Mouse (Mus musculus) embryonic facial prominence, embryonic 13.5 days (tissue): ENCODE measurements around the gene Atf4. TPM values are rescaled to one million over a fixed set of nuclear protein-coding genes. Genes with fewer than 3 reads are reported as not detected.

ENCODE experiments used
- ATAC-seq: fragments of 200-750 bp; cut with Nextera tagmentation; 2 replicates; pipeline ENCODE4 v1.8.0; 2017; ENCODE audit warnings: low read depth; ENCODE audit not compliant: insufficient number of reproducible peaks, insufficient read depth, low FRiP score, low TSS enrichment
- H3K27ac ChIP-seq: fragments of 300-500 bp; sonication (generic); 2 replicates; pipeline ENCODE4 v1.5.1; 2015; ENCODE audit warnings: moderate library complexity, mild to moderate bottlenecking, inconsistent platforms
- H3K27me3 ChIP-seq: fragments of 300-500 bp; sonication (generic); 2 replicates; pipeline ENCODE4 v1.6.1; 2015; ENCODE audit warnings: mild to moderate bottlenecking, inconsistent platforms
- H3K36me3 ChIP-seq: fragments of 300-500 bp; sonication (generic); 2 replicates; pipeline ENCODE4 v1.6.1; 2015; ENCODE audit warnings: mild to moderate bottlenecking, inconsistent platforms
- H3K4me1 ChIP-seq: fragments of 300-500 bp; sonication (generic); 2 replicates; pipeline ENCODE4 v1.6.1; 2015; ENCODE audit warnings: inconsistent platforms
- H3K4me2 ChIP-seq: fragments of 300-500 bp; sonication (generic); 2 replicates; pipeline ENCODE4 v1.6.1; 2015; ENCODE audit warnings: moderate library complexity, mild to moderate bottlenecking, inconsistent platforms
- H3K4me3 ChIP-seq: fragments of 300-500 bp; sonication (generic); 2 replicates; pipeline ENCODE4 v1.5.1; 2015; ENCODE audit warnings: mild to moderate bottlenecking, inconsistent platforms
- H3K9ac ChIP-seq: fragments of 300-500 bp; sonication (generic); 2 replicates; pipeline ENCODE4 v1.6.1; 2015; ENCODE audit warnings: mild to moderate bottlenecking, inconsistent platforms
- H3K9me3 ChIP-seq: fragments of 300-500 bp; sonication (generic); 2 replicates; pipeline ENCODE4 v1.6.1; 2016; ENCODE audit warnings: inconsistent platforms
- WGBS: fragments of 180-500 bp; shearing (Covaris S2); methylation state at CpG from one replicate; pipeline ENCODE4 v1.1.7; 2015; ENCODE audit warnings: mixed read lengths; 5-methylcytosine and 5-hydroxymethylcytosine counted together
- polyA plus RNA-seq: library from polyadenylated mRNA; unstranded; fragments of >200 nt; fragmentation: Nextera tagmentation; extraction: Ambion mirVana; gene quantifications from 2 replicates; pipeline ENCODE4 v1.2.1, GENCODE M21; 2015

Gene Atf4
- polyA plus RNA-seq, 1 experiment from 2014 or later = 123 TPM

DNA sequence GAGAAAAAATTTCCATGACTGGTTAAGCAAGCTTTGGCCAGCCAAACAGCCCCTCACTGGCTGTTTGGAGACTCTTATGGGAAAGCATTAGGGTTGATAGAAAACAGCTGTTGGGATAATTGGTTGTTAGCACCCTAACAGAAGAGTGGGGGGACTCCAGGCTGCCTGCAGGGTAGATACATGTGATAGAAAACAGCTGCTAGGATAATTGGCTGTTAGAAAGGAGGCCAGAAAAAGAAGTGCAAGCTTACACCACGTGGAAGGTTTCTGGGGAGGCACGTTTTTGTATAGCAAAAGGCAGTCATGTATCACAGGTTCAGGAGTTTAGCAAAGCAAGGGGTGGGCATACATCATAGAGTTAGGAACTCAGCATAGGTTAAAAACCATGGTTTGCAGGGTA lies 1.5 kb upstream of the Atf4 start:
- peak overlapping the region; percentile 98 for H3K27ac ChIP-seq
- no peaks in the 10 kb centered on the region for H3K9me3 ChIP-seq
- ATAC-seq = no peak
- peaks cover 45% of the 10 kb centered on the region for H3K4me1 ChIP-seq
- H3K4me3 ChIP-seq = no peak overlapping the region
- no peaks in the 10 kb centered on the region for H3K27me3 ChIP-seq
- peak overlapping the region; percentile 95; the same call in 1 of the 2 replicates for H3K4me2 ChIP-seq
- 14% methylated on average over 2 of the region's 2 CpGs for WGBS
- peaks cover 58% of the 10 kb centered on the region for H3K36me3 ChIP-seq
- H3K9ac ChIP-seq = peak overlapping the region; percentile 100; the same call in 1 of the 2 replicates

DNA sequence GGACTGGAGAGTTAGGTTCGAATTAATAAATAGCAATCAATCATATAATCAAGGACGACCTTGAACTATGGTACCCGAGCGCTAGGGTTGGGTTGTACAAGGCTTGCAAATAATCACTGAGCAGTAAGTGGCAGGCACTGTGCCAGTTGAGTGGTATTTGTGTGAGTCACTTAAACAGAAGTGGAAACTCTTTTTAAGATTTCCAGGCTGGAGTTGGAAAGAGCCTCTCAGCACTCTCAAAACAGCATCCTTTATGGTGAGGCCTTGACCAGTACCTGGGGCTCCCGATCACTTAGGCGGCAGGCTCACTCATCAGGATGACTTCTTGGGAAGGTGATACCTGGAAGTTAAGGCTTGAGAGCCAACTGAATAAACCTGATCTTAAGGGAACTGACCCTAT lies 777 bp upstream of the Atf4 start:
- H3K36me3 ChIP-seq = peaks cover 54% of the 10 kb centered on the region

DNA sequence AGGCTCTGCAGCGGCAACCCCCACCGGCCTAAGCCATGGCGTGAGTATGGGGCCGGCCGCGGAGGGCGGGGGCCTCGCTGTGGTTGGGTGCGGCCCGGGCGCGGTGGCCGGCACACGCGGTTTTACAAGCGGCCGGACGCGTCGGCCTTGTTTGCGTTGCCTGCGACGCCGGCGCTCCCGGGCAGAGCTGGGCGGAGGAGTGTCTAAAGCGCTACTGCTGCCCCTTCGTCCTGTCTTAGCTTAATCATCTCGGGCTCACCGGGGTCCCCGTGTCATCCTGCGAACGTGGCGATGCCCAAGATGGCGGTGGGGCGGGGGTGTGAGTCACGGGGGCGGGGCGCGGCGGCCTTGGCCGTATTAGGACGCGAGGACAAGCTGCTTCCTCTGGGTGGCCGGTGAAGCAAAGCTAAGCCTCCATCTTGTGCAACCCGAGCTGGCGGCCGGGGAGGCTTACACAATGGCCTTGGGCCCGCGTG lies 700 bp downstream of the Atf4 start:
- Histone ChIP-seq H3K9me3 (no peaks in the 10 kb centered on the region), H3K4me2 (peak overlapping the region; percentile 95), H3K27me3 (no peaks in the 10 kb centered on the region), H3K4me1 (peaks cover 47% of the 10 kb centered on the region), H3K36me3 (peaks cover 55% of the 10 kb centered on the region), H3K27ac (peak overlapping the region; percentile 98), H3K9ac (peak overlapping the region; percentile 100), H3K4me3 (peak overlapping the region; percentile 100)
- ATAC-seq = peak; percentile 8; the same call in 1 of the 2 replicates
- WGBS = 0% methylated on average over 51 of the region's 51 CpGs

More for the DNA sequence above, 777 bp upstream of the Atf4 start:
- WGBS = 48% methylated on average over 6 of the region's 6 CpGs
- no peak for ATAC-seq
- Histone ChIP-seq H3K9ac (peak overlapping the region; percentile 100), H3K4me1 (peaks cover 47% of the 10 kb centered on the region), H3K4me2 (peak overlapping the region; percentile 95), H3K27ac (peak overlapping the region; percentile 98), H3K4me3 (peak overlapping the region; percentile 100), H3K27me3 (no peaks in the 10 kb centered on the region), H3K9me3 (no peaks in the 10 kb centered on the region)

DNA sequence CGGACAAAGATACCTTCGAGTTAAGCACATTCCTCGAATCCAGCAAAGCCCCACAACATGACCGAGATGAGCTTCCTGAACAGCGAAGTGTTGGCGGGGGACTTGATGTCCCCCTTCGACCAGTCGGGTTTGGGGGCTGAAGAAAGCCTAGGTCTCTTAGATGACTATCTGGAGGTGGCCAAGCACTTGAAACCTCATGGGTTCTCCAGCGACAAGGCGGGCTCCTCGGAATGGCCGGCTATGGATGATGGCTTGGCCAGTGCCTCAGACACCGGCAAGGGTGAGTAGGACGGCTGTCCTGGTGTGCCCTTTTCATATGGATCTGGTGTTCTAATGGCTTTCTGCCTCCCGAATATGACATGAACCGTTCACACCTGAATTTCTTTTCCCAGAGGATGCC lies 1.3 kb downstream of the Atf4 start:
- Histone ChIP-seq H3K9ac (peak overlapping the region; percentile 100), H3K27me3 (no peaks in the 10 kb centered on the region), H3K4me2 (peak overlapping the region; percentile 95), H3K9me3 (no peaks in the 10 kb centered on the region), H3K36me3 (peaks cover 52% of the 10 kb centered on the region), H3K4me3 (peak overlapping the region; percentile 100), H3K27ac (peak overlapping the region; percentile 98), H3K4me1 (peaks cover 45% of the 10 kb centered on the region)
- ATAC-seq = no peak
- 6% methylated on average over 16 of the region's 16 CpGs for WGBS

DNA sequence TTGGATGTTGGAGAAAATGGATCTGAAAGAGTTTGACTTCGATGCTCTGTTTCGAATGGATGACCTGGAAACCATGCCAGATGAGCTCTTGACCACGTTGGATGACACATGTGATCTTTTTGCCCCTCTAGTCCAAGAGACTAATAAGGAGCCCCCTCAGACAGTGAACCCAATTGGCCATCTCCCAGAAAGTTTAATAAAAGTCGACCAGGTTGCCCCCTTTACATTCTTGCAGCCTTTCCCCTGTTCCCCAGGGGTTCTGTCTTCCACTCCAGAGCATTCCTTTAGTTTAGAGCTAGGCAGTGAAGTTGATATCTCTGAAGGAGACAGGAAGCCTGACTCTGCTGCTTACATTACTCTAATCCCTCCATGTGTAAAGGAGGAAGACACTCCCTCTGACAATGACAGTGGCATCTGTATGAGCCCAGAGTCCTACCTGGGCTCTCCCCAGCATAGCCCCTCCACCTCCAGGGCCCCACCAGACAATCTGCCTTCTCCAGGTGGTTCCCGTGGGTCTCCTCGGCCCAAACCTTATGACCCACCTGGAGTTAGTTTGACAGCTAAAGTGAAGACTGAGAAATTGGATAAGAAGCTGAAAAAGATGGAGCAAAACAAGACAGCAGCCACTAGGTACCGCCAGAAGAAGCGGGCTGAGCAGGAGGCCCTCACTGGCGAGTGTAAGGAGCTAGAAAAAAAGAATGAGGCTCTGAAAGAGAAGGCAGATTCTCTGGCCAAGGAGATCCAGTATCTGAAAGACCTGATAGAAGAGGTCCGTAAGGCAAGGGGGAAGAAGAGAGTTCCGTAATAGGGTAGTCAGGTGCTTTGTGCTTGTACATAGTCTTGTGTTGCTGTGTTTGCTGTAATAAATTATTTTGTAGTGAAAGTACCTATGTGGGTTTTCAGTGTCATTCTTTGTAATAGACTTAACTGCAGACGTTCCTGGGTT lies 1.9 kb downstream of the Atf4 start:
- H3K27ac ChIP-seq = peak overlapping the region; percentile 98
- peak overlapping the region; percentile 95 for H3K4me2 ChIP-seq
- H3K36me3 ChIP-seq = peaks cover 46% of the 10 kb centered on the region
- no peaks in the 10 kb centered on the region for H3K9me3 ChIP-seq
- 53% methylated on average over 12 of the region's 12 CpGs for WGBS
- H3K4me1 ChIP-seq = peaks cover 43% of the 10 kb centered on the region
- H3K27me3 ChIP-seq = no peaks in the 10 kb centered on the region
- peak overlapping the region; percentile 100 for H3K4me3 ChIP-seq
- no peak for ATAC-seq
- H3K9ac ChIP-seq = peak overlapping the region; percentile 100

DNA sequence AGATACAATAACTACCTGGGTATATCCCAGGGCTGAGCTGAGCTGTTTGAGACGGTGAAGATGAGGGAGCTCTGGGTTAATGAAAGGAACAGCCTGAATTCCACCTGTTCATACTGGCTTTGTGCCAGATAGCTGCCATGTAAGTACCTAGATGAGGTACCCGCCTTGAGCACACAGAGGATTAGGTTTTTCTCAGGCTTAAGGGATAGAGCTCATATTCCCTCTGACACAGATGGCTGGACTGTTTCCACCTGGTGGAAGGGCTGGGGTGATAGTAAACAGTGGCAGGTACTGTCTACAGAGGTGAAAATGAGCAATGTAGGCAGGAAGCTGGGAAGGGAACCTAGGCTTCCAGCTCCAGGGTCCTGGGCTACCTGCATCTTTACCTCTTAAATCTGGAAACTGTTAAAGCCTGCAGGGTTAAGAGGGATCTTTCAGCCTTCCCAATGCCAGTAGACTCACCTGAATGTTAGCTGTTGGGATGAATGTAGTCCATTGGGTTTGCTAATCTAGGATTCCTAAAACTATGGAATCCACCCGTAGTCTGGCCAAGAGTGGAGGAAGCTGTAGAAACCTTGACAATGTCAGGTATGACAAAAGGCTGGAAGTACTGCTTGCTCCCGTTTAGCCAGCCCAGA lies 2.7 kb downstream of the Atf4 start:
- H3K36me3 ChIP-seq = peaks cover 47% of the 10 kb centered on the region
- H3K9me3 ChIP-seq = no peaks in the 10 kb centered on the region
- H3K27ac ChIP-seq = peak overlapping the region; percentile 98
- ATAC-seq = no peak
- peak overlapping the region; percentile 100 for H3K4me3 ChIP-seq
- H3K4me2 ChIP-seq = peak overlapping the region; percentile 95
- 28% methylated on average over 4 of the region's 4 CpGs for WGBS
- peak overlapping the region; percentile 32; the same call in 1 of the 2 replicates for H3K9ac ChIP-seq
- H3K4me1 ChIP-seq = peaks cover 51% of the 10 kb centered on the region
- no peaks in the 10 kb centered on the region for H3K27me3 ChIP-seq

DNA sequence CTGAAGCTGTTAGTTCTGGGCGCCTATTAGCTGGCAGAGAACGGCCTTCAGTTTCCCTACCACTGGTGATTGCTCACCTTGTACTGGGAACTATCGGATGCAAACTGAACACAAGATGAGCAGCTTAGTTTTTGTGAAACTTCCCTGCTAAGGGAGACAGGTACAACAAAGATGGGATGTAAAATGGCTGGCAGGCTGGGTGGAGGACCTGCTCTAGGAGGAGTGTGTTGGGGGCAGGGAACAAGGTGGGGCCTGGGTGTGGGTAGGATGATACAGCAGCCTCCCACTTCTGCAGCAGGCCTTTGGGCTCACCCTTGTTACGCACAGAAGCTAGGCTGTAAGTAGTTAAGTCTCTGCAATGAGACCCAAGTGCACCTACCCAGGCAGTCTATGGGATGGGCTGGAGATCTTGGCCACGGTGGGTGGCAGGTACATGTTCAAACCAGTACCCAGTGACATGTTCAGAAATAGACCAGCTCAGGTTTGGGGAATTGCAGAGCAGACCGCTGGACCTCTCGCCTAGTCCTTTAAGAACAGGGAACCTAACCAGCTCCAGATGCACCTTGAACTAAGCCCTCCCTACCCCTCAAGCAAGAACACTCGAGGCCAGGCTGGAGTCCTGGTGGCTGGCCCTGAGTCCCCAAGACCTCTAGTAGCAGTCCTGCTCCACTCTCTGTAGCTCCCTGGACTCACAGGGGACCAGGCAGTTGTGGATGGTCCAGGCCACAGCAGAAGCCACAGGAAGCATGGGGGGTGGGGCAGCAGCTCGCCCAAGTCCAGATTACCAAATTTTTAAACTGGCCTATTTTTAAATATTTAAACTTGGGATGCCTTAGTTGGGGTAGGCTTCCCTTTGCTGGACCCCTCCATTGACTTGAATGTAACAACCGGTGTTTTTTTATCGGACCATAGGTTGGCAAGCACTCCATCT lies 3.5 kb downstream of the Atf4 start:
- Histone ChIP-seq H3K4me2 (peak overlapping the region; percentile 95; the same call in 1 of the 2 replicates), H3K4me1 (peaks cover 51% of the 10 kb centered on the region), H3K27ac (peak overlapping the region; percentile 98), H3K4me3 (no peak overlapping the region), H3K9ac (peak overlapping the region; percentile 32; the same call in 1 of the 2 replicates), H3K36me3 (peaks cover 47% of the 10 kb centered on the region), H3K27me3 (no peaks in the 10 kb centered on the region), H3K9me3 (no peaks in the 10 kb centered on the region)
- WGBS = 43% methylated on average over 11 of the region's 11 CpGs
- no peak for ATAC-seq

DNA sequence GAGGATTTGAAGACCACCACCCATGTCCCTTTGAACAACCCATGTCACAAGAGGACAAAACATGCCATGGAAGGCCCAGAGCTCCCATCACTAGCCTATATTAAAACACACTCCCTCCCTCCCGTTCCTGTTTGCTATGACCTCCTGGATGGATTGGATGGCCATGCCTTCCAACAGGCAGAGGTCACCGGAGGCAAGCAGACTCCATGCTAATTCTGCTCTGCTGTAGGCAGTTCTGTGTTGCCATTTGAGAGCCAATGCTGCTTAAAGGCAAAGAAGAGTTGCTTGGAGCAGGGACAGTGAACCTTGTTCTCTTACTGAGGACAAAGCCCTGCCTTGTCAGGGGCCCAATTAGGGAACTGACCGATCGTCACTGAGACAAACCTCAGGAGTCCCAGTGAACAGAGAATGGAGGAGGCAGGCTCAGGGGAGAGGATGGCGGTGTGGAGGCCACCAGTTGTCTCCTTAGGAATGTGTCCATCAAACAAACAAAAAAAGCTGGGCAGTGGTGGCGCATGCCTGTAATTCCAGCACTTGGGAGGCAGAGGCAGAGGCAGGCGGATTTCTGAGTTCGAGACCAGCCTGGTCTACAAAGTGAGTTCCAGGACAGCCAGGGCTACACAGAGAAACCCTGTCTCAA lies 4.5 kb downstream of the Atf4 start:
- Histone ChIP-seq H3K36me3 (peaks cover 47% of the 10 kb centered on the region), H3K4me1 (peaks cover 42% of the 10 kb centered on the region), H3K27ac (0 out of 2 replicates have a peak overlapping the region, but pooled peaks have one; percentile 7), H3K9me3 (no peaks in the 10 kb centered on the region), H3K4me2 (no peak overlapping the region), H3K27me3 (no peaks in the 10 kb centered on the region), H3K9ac (no peak overlapping the region), H3K4me3 (no peak overlapping the region)
- no peak for ATAC-seq
- 69% methylated on average over 8 of the region's 8 CpGs for WGBS

DNA sequence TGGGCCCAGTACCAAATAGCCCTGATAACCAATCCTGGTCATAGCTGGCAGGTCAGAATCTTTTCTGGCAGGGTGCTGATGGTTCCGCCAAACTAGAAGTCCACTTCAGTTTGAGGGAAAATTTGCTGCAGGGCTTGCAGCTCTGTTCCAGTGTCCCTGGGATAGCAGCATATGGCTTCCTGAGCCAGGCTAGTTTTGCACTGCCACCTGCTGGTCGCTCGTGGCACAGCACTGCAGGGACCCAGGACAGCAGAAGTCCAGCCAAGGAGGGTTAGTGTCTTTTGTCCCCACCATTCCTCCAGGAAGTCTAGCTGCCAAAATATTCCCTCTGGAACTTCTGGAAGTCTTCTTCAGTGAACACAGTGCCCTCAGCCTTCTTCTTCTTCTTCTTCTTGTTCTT lies 5.7 kb downstream of the Atf4 start:
- no peak overlapping the region for H3K4me3 ChIP-seq
- no peaks in the 10 kb centered on the region for H3K9me3 ChIP-seq
- H3K4me1 ChIP-seq = peaks cover 42% of the 10 kb centered on the region
- no peak for ATAC-seq
- no peaks in the 10 kb centered on the region for H3K27me3 ChIP-seq
- H3K36me3 ChIP-seq = peaks cover 47% of the 10 kb centered on the region
- H3K9ac ChIP-seq = no peak overlapping the region
- H3K27ac ChIP-seq = no peak overlapping the region
- no peak overlapping the region for H3K4me2 ChIP-seq
- WGBS = 9% methylated on average over 3 of the region's 3 CpGs

DNA sequence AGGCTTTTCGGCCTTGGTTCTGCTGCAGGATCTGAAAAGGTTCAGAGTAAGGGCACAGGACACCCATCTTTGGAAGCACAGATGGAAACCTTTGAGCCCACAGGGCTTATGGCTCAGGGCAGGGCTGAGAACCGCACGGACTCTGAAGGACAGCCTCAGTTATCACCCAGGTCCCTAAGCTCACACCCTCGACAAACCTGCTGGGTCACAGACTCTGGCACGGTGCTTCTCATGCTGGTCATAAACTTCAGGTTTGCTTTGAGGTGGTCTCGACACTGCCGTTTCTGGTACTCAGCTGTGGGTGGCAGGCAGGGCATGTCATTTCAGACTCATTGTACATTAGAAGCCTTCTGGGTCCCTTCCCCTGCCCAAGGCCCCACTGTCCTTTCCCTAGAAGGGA lies 6.1 kb downstream of the Atf4 start:
- H3K27me3 ChIP-seq = no peaks in the 10 kb centered on the region
- ATAC-seq = no peak
- no peak overlapping the region for H3K4me3 ChIP-seq
- H3K9me3 ChIP-seq = no peaks in the 10 kb centered on the region
- H3K27ac ChIP-seq = no peak overlapping the region
- no peak overlapping the region for H3K9ac ChIP-seq
- peaks cover 42% of the 10 kb centered on the region for H3K4me1 ChIP-seq
- H3K36me3 ChIP-seq = peaks cover 46% of the 10 kb centered on the region
- H3K4me2 ChIP-seq = no peak overlapping the region
- WGBS = 84% methylated on average over 7 of the region's 7 CpGs
